Mouse (Mus musculus) ES-E14 (cell line): ENCODE data around the gene Tnni3. TPM values are rescaled to one million over a fixed set of nuclear protein-coding genes. Genes with fewer than 3 reads are reported as not detected.
"Not testable (repeated sequence)": the region's sequence is repeated elsewhere in the genome, so short reads cannot be mapped to it uniquely, and the experiment has no call there.

Experiments used
- DNase-seq: peaks from one replicate; pipeline ENCODE4 v3.0.0-alpha.2; 2013; ENCODE audit warnings: low read depth, low spot score
- H3K27ac ChIP-seq: 2 replicates; pipeline ENCODE4 v1.5.1; 2012; ENCODE audit warnings: low read depth, mild to moderate bottlenecking, low read length, moderate library complexity, mixed read lengths; ENCODE audit not compliant: poor library complexity, insufficient read depth, severe bottlenecking
- H3K36me3 ChIP-seq: 2 replicates; pipeline ENCODE4 v1.6.1; 2012; ENCODE audit warnings: mild to moderate bottlenecking, low read length, moderate library complexity, mixed read lengths; ENCODE audit not compliant: control insufficient read depth, poor library complexity, insufficient read depth, severe bottlenecking
- H3K4me1 ChIP-seq, 2 experiments: fragments of 150-350 bp in 1 of 2; sonication (generic) in 1 of 2; 2 replicates each; pipeline ENCODE4 v1.6.1; 2012; ENCODE audit warnings: low read length in 2 of 2, mild to moderate bottlenecking in 1 of 2, mixed read lengths in 1 of 2; ENCODE audit not compliant: control insufficient read depth in 2 of 2, insufficient read depth in 2 of 2, poor library complexity in 1 of 2
- H3K4me3 ChIP-seq, 2 experiments: fragments of 150-350 bp in 1 of 2; sonication (generic) in 1 of 2; 2 replicates each; pipeline ENCODE4 v1.5.1; 2012; ENCODE audit warnings: low read length in 2 of 2, low read depth in 1 of 2, mild to moderate bottlenecking in 1 of 2, mixed read lengths in 1 of 2; ENCODE audit not compliant: insufficient read depth in 1 of 2, poor library complexity in 1 of 2, severe bottlenecking in 1 of 2
- H3K9ac ChIP-seq: 2 replicates; pipeline ENCODE4 v1.6.1; 2012; ENCODE audit warnings: low read depth, mild to moderate bottlenecking, low read length, mixed read lengths; ENCODE audit not compliant: poor library complexity, insufficient read depth, severe bottlenecking
- H3K9me3 ChIP-seq: fragments of 150-350 bp; sonication (generic); 2 replicates; pipeline ENCODE4 v1.6.1; 2012; ENCODE audit warnings: low read depth, mild to moderate bottlenecking, low read length; ENCODE audit not compliant: control insufficient read depth, insufficient read depth
- CHD2 ChIP-seq: IDR thresholded peaks from 2 replicates; pipeline ENCODE4 v1.6.1; 2014; ENCODE audit warnings: mild to moderate bottlenecking, low read depth, low read length, inconsistent platforms
- HCFC1 ChIP-seq: IDR thresholded peaks from 2 replicates; pipeline ENCODE4 v1.6.1; 2012; ENCODE audit warnings: low read length, inconsistent platforms, borderline replicate concordance; ENCODE audit not compliant: insufficient read depth
- MAFK ChIP-seq: IDR thresholded peaks from 2 replicates; pipeline ENCODE4 v1.6.1; 2014; ENCODE audit warnings: mild to moderate bottlenecking, low read depth, low read length, inconsistent platforms; ENCODE audit not compliant: insufficient read depth
- ZC3H11A ChIP-seq: IDR thresholded peaks from 2 replicates; pipeline ENCODE4 v1.6.1; 2012; ENCODE audit warnings: low read depth, mild to moderate bottlenecking, inconsistent platforms, low read length, borderline replicate concordance
- ZNF384 ChIP-seq: IDR thresholded peaks from 2 replicates; pipeline ENCODE4 v1.6.1; 2012; ENCODE audit warnings: low read depth, low read length, inconsistent platforms
- in situ Hi-C, 2 experiments: fragments of 600-800 bp; cut with MboI; formaldehyde crosslinking; loops; one replicate each; pipeline ENCODE4 v1.15.1; 2025; ENCODE audit warnings: low sequenced_read_pairs in 2 of 2, inconsistent platforms in 1 of 2; ENCODE audit not compliant: unreplicated experiment in 2 of 2
- total RNA-seq: library from RNA; depleted of rRNA; stranded (reverse); fragments of 300-350 nt; gene quantifications from 2 replicates; pipeline ENCODE4 v1.2.3, GENCODE M21; 2012; rRNA removed

Gene Tnni3
- 7.8 and 17.9 TPM in 2 replicates for total RNA-seq

- H3K9me3 ChIP-seq, H3K36me3 ChIP-seq, H3K27ac ChIP-seq, DNase-seq, H3K4me3 ChIP-seq, H3K9ac ChIP-seq, in situ Hi-C loops: not testable (repeated sequence)
- peak; percentile 70; the same call in 1 of the 2 replicates for TF ChIP-seq ZC3H11A
- H3K4me1 ChIP-seq, result peaks cover 3 to 25% of the 10 kb centered on the region in 2 experiments; a peak in 2 of 4 replicates
These were observed at the start of gene Tnni3 for GRCm38 (mm10) chr7:4524212-4524922. Gene Tnni3 (minus strand): TSS chr7:4524229.

DNA sequence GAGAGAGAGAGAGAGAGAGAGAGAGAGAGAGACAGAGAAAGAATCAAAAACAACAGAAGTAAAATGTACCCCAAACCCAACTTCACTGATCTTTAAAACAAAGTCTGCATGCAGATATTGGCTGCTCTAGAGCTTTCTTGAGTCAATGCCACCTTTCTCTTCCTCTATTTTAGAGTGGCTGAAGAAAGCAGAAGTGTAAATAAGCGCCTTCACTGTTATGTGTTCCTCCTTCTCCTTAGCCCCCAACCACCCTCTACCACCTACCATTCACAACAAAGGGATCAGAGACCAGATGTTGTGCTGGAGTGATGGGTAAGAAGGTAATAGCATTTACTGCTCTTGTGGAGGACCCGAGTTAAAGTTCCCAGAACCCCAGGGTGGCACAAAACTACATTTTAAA lies 48.3 kb upstream of the Tnni3 start:
- H3K9ac ChIP-seq, H3K4me3 ChIP-seq, in situ Hi-C loops, H3K4me1 ChIP-seq, H3K36me3 ChIP-seq, DNase-seq, H3K9me3 ChIP-seq, H3K27ac ChIP-seq: not testable (repeated sequence)

- no peak overlapping the region for H3K9ac ChIP-seq
- H3K36me3 ChIP-seq, result no peaks in the 10 kb centered on the region
- TF ChIP-seq CHD2, result no peak
- TF ChIP-seq ZC3H11A, result no peak
- TF ChIP-seq MAFK, result no peak
- TF ChIP-seq ZNF384, result no peak
- no peak for TF ChIP-seq HCFC1
- DNase-seq, result no peak
- no peaks in the 10 kb centered on the region for H3K4me1 ChIP-seq
- in situ Hi-C loops, result no loop called here
- H3K4me3 ChIP-seq, result no peak overlapping the region
- H3K9me3 ChIP-seq, result no peaks in the 10 kb centered on the region
- no peak overlapping the region for H3K27ac ChIP-seq
These were observed 38.6 kb upstream of the Tnni3 start for GRCm38 (mm10) chr7:4562660-4563059.

DNA sequence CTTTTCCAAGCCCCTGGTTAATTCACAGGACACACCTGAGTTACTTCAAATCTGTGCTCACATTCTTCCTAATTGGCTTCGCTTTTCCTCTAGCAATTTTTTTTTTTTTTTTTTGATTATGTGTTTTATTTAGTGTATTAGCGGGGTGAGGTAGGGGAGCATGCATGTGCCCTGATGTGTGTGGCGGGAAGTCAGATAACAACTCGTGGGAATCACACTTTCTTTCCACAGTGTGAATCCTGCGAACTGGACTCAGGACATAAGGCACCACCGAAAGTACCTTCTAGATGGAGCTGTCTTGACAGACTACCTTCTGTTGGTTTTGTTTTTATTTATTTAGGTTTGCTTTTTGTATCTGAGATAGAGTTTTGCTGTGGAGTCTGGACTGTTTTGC lies 33.1 kb upstream of the Tnni3 start:
- no peak for TF ChIP-seq MAFK
- TF ChIP-seq HCFC1, result no peak
- no peak for TF ChIP-seq ZC3H11A
- TF ChIP-seq ZNF384, result no peak
- no peak for TF ChIP-seq CHD2
- in situ Hi-C loops, result no loop called here
- Histone ChIP-seq H3K4me1 (no peaks in the 10 kb centered on the region), H3K9ac (no peak overlapping the region), H3K4me3 (no peak overlapping the region), H3K36me3 (no peaks in the 10 kb centered on the region), H3K27ac (no peak overlapping the region), H3K9me3 (no peaks in the 10 kb centered on the region)
- no peak for DNase-seq

GRCm38 (mm10) chr7:4556256-4557166 lies 32.5 kb upstream of the Tnni3 start:
- Histone ChIP-seq H3K9ac (no peak overlapping the region), H3K9me3 (no peaks in the 10 kb centered on the region), H3K4me3 (no peak overlapping the region), H3K36me3 (no peaks in the 10 kb centered on the region), H3K4me1 (no peaks in the 10 kb centered on the region), H3K27ac (no peak overlapping the region)
- TF ChIP-seq ZNF384 (no peak), HCFC1 (no peak), ZC3H11A (peak; percentile 94), CHD2 (peak; percentile 20; the same call in 1 of the 2 replicates), MAFK (no peak)
- in situ Hi-C loops, result no loop called here
- peak; percentile 89 for DNase-seq
